Comparison of ENCODE assay signal across 8 mouse cellular contexts in the genomic region with DNA sequence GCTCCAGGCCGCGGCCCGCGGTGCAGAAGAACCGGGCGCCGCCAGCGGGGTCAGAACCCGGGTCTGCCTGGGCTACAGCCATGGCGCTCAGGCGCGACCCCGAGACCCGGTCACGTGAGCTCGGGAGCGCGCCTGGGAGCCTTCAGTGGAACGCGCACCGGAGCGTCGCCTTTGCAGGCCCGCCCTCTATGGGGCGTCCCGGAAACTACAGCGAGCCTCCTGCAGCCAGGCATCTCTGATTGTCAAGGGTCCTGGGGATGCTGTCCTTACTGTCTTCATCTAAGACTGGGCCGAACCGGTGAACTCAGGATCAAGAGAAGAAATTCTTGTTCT. TPM values are rescaled to one million over a fixed set of nuclear protein-coding genes. Genes with fewer than 3 reads are reported as not detected.
A peak's percentile ranks its signal among the peaks of the same experiment; 100 is the strongest.
DNase-seq lines count a peak whose midpoint lies in the region; ATAC-seq lines count a peak whose summit lies in the region.

A gene (minus strand): TSS at position 104 of the 333 bp plus-strand sequence.

- H3K4me2 ChIP-seq in heart, embryonic 13.5 days, result peak within 1 kb of the TSS; percentile 72
- H3K4me2 ChIP-seq in liver, embryonic 12.5 days, result peak within 1 kb of the TSS; percentile 73
- peak within 1 kb of the TSS; percentile 57 for H3K4me2 ChIP-seq in stomach, embryonic 15.5 days

- H3K9me3 ChIP-seq in heart, embryonic 13.5 days, result no peaks in the 10 kb centered on the region
- H3K9me3 ChIP-seq in liver, embryonic 12.5 days (replicated peaks), result peaks cover 5% of the 10 kb centered on the region; the same call in 1 of the 2 replicates
- no peaks in the 10 kb centered on the region for H3K9me3 ChIP-seq in stomach, embryonic 15.5 days

- peak within 1 kb of the TSS; percentile 96 for H3K4me3 ChIP-seq in brown adipose tissue, adult 24 weeks (ENCODE audit: insufficient read depth, low read depth, low read length)
- peak within 1 kb of the TSS; percentile 92 for H3K4me3 ChIP-seq in heart, embryonic 13.5 days
- H3K4me3 ChIP-seq in liver, embryonic 12.5 days, result peak within 1 kb of the TSS; percentile 91
- peak within 1 kb of the TSS; percentile 80 for H3K4me3 ChIP-seq in stomach, embryonic 15.5 days (replicated peaks)

- H3K36me3 ChIP-seq in heart, embryonic 13.5 days, result peaks cover 14% of the 10 kb centered on the region
- H3K36me3 ChIP-seq in liver, embryonic 12.5 days, result peaks cover 15% of the 10 kb centered on the region
- H3K36me3 ChIP-seq in stomach, embryonic 15.5 days, result peaks cover 3% of the 10 kb centered on the region; the same call in 1 of the 2 replicates

- H3K9ac ChIP-seq in heart, embryonic 13.5 days, result peak within 1 kb of the TSS; percentile 97
- H3K9ac ChIP-seq in liver, embryonic 12.5 days, result peak within 1 kb of the TSS; percentile 92
- peak within 1 kb of the TSS; percentile 95 for H3K9ac ChIP-seq in stomach, embryonic 15.5 days

- WGBS in heart, embryonic 13.5 days, result under 1% methylated on average over 29 of the region's 29 CpGs
- WGBS in liver, embryonic 12.5 days (ENCODE audit: insufficient replicate concordance), result 2% methylated on average over 29 of the region's 29 CpGs
- 2% methylated on average over 29 of the region's 29 CpGs for WGBS in stomach, embryonic 15.5 days

- no peaks in the 10 kb centered on the region for H3K27me3 ChIP-seq in heart, embryonic 13.5 days (replicated peaks)
- H3K27me3 ChIP-seq in liver, embryonic 12.5 days (replicated peaks), result no peaks in the 10 kb centered on the region
- H3K27me3 ChIP-seq in stomach, embryonic 15.5 days (replicated peaks), result no peaks in the 10 kb centered on the region

- peak; percentile 85 for ATAC-seq in heart, embryonic 13.5 days (ENCODE audit: extremely low read depth, insufficient number of reproducible peaks, low FRiP score, low TSS enrichment)
- ATAC-seq in liver, embryonic 12.5 days, result peak; percentile 92
- ATAC-seq in stomach, embryonic 15.5 days (ENCODE audit: insufficient read depth, low FRiP score, low read depth), result peak; percentile 92

- peak; percentile 94 for DNase-seq in CD4-positive, CD25-positive, alpha-beta regulatory T cell, adult 2 months (ENCODE audit: low read depth, low spot score)
- peak; percentile 7 for DNase-seq in fat pad, adult 2 months (ENCODE audit: extremely low read depth, low read depth, low spot score)
- peak; percentile 95 for DNase-seq in kidney, postnatal 10 days
- peak; percentile 80 to 86 for DNase-seq in natural killer cell, adult 2 months (ENCODE audit: low spot score in 2 of 2)

- H3K27ac ChIP-seq in brown adipose tissue, adult 24 weeks (replicated peaks; ENCODE audit: low read depth, low read length), result peak within 1 kb of the TSS; percentile 65
- peak within 1 kb of the TSS; percentile 84 for H3K27ac ChIP-seq in heart, embryonic 13.5 days (replicated peaks)
- peak within 1 kb of the TSS; percentile 79 for H3K27ac ChIP-seq in liver, embryonic 12.5 days
- peak within 1 kb of the TSS; percentile 77 for H3K27ac ChIP-seq in stomach, embryonic 15.5 days

- H3K4me1 ChIP-seq in brown adipose tissue, adult 24 weeks (ENCODE audit: control insufficient read depth, insufficient read depth, insufficient read length, low read length), result 0 out of 2 replicates have a peak, but pooled peaks cover 5% of the 10 kb centered on the region
- peaks cover 24% of the 10 kb centered on the region for H3K4me1 ChIP-seq in heart, embryonic 13.5 days
- peaks cover 30% of the 10 kb centered on the region for H3K4me1 ChIP-seq in liver, embryonic 12.5 days
- H3K4me1 ChIP-seq in stomach, embryonic 15.5 days, result no peaks in the 10 kb centered on the region

RNA-seq across cellular contexts. Expression of the gene that starts here (rescaled TPM):
- polyA plus RNA-seq in brown adipose tissue, adult 24 weeks (2012; ENCODE audit: insufficient read depth, insufficient read length, missing spikeins), result 1.3 and 4.5 TPM in 2 replicates
- polyA plus RNA-seq in heart, embryonic 13.5 days (2015; fragmentation: Nextera tagmentation; extraction: Ambion mirVana), result 8.9 and 9.5 TPM in 2 replicates
- polyA plus RNA-seq in liver, embryonic 12.5 days (2016; fragmentation: Nextera tagmentation; extraction: Ambion mirVana), result 9.3 and 10.5 TPM in 2 replicates
- polyA plus RNA-seq in stomach, embryonic 15.5 days (2015; fragmentation: Nextera tagmentation; extraction: Ambion mirVana), result 11.6 and 13.1 TPM in 2 replicates

Comparison
In these comparisons a context has a peak if more than half of its experiments do, and no peak if none do; other contexts are left out.
1. Peak in every context shown above with its lines: DNase-seq, ATAC-seq, H3K4me3 ChIP-seq and H3K27ac ChIP-seq.
2. DNase-seq: peak in every context shown above with its lines; median percentile 95 in kidney, postnatal 10 days; 94 in CD4-positive, CD25-positive, alpha-beta regulatory T cell, adult 2 months; 83 in natural killer cell, adult 2 months; 7 in fat pad, adult 2 months.